Mouse (Mus musculus) gastrocnemius, adult 18-20 months (tissue): ENCODE measurements around the gene Tsga10. TPM values are rescaled to one million over a fixed set of nuclear protein-coding genes. Genes with fewer than 3 reads are reported as not detected.
"Not testable (repeated sequence)": the region's sequence is repeated elsewhere in the genome, so short reads cannot be mapped to it uniquely, and the experiment has no call there.

Experiments
- DNase-seq: peaks from one replicate; pipeline ENCODE4 v3.0.0; 2021; ENCODE audit warnings: low spot score
- total RNA-seq, 2 experiments: library from RNA; stranded (reverse); gene quantifications; 2 replicates each; pipeline ENCODE4 v1.2.3; 2021

Gene Tsga10
- total RNA-seq, 2 experiments from 2014 or later = 6.8 to 8.7 TPM

DNA sequence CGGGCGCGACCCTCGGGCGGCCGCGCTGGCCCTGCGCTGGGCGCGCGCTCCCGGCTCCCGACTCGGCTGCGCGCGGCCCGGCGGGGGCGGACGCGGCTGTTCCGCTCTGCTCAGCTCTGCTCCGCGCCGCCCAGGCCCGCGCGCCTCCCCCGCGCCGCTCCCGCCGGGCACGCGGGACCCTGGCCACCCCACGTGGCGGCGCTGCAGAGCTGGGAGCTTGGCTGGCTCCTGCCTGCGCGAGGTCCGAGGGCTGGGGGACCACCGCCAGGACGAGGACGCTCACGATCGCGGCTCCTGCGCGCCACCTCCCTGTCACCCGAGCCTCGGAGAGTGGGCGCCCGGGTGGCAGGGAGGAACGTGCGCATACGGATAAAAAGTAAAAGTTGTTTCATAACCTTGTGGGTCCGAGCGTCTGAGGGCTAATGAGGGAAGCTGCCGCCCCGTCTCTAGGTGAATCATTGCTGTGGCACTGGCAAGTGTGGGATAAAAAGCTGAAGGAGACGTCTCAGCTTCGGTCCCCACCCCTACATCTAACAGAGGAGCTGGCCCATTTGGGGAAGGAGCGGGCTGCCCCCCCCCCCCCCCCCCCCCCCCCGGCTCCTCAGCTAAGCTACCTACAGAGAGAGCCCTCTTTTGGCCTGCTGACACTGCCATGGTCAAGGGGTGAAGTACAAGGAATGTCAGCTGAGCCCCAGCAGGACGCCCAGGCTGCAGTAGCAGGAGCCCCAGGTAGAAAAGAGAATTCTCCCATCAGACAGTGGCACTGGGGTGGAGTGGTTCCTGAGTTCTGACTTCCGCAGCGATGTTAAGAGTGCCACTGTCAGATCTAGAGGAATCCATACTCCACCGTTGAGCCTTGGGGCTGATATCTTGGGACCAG, 146.2 kb downstream of the Tsga10 start, which contains the start of gene 2010300C02Rik:
Gene 2010300C02Rik, minus strand, starts transcription at position 325 of the 880 bp plus-strand sequence.
- DNase-seq = no peak

DNA sequence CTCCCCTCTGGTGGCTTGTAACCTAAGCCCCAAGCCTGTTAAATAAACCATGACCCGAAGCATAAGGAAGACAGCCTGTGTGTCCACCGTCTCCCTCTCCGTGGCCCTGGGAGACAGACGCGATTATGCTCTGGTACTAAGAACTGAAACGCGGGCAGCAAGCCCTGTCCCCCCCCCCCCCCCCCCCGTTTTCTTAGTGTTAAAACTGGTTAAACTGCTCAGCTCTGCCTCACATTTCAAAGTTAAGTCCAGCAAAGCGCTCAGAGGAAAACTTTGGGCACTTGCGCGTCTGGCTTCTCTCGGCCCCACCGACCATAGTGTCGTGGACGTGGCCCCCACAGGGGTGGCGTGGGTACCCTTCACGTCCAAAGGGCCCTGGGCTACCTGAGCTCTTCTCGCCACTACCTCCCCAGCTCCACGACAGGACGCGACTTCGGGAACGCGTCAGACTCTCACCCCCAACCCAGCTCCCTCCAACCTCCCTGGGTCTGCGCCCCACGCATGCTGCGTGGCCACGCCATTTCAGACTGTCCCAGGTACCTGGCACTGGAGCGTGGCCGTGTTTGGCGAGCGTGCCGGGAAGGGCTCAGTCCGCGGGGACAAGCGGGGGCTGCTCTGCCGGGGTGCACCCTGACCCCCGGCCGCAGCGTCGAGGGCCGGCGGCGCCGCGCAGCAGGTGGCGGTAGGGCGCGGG, 147.1 kb downstream of the Tsga10 start:
- no peak for DNase-seq

DNA sequence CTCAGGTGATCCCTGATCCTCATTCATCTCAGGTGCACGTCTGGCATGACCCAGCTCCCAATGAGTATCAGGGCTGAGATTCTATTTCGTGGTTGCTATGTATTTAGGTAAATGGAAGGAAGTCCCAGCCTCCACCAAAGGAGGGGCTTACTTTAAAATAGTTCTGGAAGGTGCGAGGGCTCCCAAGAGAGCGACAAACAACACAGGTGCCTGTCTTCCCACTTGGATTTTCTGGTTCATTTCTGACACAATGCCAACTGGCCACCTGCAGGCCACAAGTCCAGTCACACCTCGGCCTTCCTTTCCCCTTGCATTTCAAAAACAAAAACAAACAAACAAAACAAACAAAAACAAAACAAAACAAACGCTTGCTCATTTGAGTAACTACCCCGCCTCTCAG, 147.7 kb downstream of the Tsga10 start:
- DNase-seq = no peak

DNA sequence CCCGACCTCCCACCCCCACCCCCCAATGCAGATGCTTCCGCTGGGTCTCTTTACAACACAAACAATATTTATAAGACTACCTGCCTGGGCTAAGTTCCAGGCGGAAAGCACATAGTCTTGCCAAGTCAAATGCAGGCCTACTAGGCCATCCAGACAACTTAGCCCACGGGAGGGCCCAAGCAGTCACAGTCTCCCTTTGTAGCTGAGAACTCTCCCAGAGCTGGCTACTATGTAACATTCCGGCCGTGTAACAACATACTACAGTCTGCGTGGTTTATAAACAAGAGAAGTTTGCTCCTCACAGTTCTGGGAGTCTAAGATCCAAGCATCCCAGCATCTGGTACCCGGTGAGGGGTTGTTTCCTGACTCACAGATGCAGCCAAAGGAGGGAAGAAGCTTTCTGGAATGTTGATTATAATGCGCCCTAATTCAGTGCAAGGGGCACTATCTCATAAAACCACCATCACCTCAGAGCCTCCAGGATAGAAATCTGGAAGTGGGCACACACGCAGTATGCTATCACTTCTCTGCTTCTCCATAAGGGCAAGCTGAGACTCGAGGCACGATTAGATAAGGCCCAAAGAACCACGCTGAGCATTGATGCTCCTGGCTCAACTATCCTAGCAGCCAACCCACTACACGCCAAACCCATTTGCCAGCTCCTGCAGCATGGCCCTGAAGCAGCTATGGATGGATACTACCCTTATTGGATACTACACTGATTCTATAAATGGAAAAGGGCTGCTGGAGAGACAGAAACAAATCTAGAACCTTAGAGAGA, 148.6 kb downstream of the Tsga10 start:
- DNase-seq = no peak

DNA sequence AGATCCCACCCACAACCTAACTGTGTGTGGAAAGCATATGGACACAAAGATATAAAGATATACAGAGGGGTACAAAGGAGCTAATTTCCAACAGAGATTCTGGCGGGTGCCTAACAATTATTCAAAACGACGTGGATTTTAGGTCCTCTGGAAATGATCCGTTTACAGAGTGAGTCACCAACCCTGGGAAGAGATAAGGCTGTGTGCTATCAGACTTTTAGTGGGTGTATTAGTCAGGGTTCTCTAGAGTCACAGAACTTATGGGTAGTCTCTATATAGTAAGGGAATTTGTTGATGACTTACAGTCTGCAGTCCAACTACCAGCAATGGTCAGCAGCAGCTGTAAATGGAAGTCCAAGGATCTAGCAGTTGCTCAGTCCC, 153.9 kb downstream of the Tsga10 start:
- DNase-seq = not testable (repeated sequence)

DNA sequence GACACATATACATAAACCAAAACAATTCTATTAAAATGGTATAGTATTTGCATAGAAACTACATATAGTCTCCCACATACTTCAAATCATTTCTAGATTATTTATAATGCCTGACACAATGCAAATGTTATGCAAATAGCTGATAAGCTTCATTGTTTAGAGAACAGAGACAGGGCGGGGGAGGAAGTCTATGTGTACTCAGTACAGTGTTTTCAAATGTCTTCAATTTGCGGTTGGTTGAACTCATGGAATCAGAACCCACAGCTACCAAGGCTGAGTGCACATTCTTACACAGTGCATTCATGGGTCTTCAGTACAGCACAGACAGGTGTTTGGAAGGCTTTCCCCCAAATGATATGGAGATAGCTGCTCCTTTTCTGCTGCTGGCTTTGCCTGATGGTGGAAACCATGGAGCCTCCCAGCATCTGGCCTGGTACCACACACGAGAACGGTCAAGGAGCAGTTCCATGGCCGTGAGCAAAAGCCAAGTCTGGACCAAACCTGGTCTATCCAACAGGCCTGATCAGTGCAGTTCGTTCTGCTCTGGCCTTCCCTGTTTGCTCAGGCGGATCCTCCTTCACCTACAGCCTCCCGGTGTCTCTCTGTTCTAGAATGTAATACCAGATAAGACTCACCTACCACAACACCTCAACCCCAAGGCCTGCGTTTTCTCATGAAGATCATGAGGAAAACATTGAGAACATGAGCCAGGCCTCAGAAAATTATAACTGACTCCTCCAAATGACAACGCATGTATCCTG, 154.5 kb downstream of the Tsga10 start:
- no peak for DNase-seq

DNA sequence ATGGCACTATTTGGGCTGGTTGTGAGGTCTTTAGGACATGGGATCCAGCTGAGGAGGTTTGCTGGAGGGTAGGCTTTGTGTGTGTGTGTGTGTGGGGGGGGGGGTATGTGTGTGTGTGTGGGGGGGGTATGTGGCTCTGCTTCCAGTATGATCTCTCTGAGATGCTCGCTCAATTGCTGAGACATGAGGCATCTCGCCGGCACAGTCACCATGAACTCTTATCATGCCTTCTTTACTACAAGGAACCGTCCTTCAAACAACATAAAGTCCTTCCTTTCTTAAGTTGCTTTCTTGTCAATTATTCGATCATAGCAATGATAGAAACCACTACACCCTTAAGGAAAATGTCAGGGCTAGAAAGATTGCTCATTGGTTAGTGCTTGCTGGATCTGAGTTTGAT, 155.1 kb downstream of the Tsga10 start:
- DNase-seq = no peak

DNA sequence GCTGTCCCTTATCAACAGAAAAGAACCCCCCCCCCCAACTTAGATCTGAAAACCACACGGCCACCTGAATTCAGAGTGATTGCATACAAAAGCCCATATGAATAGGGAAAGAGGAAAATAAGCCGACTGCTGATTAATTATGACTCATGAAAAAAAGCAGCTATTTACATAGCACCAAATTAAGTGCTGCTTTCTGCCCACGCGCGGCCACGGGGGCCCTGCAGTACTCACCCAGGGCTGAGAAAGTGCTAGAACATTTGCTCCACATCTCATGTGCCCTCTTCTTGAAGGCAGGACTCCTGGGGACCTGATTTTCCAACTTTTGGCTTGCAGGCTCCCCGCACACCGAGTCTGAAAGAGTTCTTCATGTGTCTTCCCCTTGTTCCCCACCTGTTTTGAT, 156.5 kb downstream of the Tsga10 start:
- DNase-seq = no peak

DNA sequence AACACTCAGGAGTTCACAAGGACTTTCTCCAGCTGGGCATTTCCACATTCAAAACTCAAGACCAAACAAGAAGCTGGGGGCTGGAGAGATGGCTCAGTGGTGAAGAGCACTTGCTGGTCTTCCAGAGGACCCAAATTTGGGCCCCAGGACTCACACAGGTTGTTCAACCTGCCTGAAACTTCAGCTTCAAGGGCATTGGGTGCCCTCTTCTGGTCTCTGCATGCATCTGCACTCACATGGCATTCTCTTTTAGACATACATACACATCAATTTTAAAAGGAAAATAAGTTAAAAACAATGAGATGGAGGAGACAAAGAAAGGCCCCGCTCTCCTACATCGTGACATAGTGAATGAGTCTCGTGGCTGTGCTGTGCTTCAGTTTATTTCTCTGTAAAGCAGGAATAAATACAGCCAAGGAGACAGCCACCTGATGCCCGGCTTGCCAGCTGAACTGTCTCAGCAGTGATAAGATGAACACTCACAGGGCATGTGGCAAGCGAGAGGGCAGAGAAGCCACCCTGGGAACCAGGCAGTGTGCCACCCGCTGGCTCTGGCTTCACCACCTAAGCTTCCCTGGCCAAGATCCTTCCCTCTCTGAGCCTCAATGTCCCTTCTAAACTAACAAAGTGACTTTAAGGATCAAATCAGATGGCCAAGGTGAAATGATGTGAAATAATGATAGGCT, 157.8 kb downstream of the Tsga10 start:
- DNase-seq = no peak

Other genes with a start within 250 kb of the Tsga10 start
- under 1 TPM; 0.57 to 0.59 TPM for gene 2010300C02Rik, start 146.3 kb downstream of the Tsga10 start, total RNA-seq
- 10 to 100 TPM in 1 of 2 experiments, 1 to 10 TPM in 1; 9.6 to 10.3 TPM for gene Lipt1, start 5.3 kb upstream of the Tsga10 start, total RNA-seq
- 1 to 10 TPM in 1 of 2 experiments, under 1 TPM in 1; 0.71 to 1.4 TPM for gene Mitd1, start 24.0 kb upstream of the Tsga10 start, total RNA-seq
- 100 to 1,000 TPM; 269 to 291 TPM for gene Mrpl30, start 24.0 kb upstream of the Tsga10 start, total RNA-seq
- gene Lyg2, start 50.1 kb upstream of the Tsga10 start, total RNA-seq = not detected
- gene Lyg1, start 91.3 kb upstream of the Tsga10 start, total RNA-seq = not detected
- 10 to 100 TPM; 28.9 to 35.5 TPM for gene Txndc9, start 131.5 kb upstream of the Tsga10 start, total RNA-seq
- 10 to 100 TPM; 46.7 to 58.9 TPM for gene Eif5b, start 131.6 kb upstream of the Tsga10 start, total RNA-seq